Mouse (Mus musculus) lung, postnatal 0 days (tissue): ENCODE data around the gene Ttc12.

Source experiments
- CTCF ChIP-seq: IDR thresholded peaks from 2 replicates; pipeline ENCODE4 v1.5.1; 2016; ENCODE audit warnings: antibody characterized with exemption, mild to moderate bottlenecking
- EP300 ChIP-seq: IDR thresholded peaks from 2 replicates; pipeline ENCODE4 v1.6.1; 2016; ENCODE audit warnings: antibody characterized with exemption, mild to moderate bottlenecking, control low read depth

GRCm38 (mm10) chr9:49529366-49529959, 43.4 kb upstream of the Ttc12 start:
- TF ChIP-seq CTCF (no peak), EP300 (no peak)
